Mouse (Mus musculus): Measurements from ENCODE around the gene Tceanc2.

The Tceanc2 gene

DNA sequence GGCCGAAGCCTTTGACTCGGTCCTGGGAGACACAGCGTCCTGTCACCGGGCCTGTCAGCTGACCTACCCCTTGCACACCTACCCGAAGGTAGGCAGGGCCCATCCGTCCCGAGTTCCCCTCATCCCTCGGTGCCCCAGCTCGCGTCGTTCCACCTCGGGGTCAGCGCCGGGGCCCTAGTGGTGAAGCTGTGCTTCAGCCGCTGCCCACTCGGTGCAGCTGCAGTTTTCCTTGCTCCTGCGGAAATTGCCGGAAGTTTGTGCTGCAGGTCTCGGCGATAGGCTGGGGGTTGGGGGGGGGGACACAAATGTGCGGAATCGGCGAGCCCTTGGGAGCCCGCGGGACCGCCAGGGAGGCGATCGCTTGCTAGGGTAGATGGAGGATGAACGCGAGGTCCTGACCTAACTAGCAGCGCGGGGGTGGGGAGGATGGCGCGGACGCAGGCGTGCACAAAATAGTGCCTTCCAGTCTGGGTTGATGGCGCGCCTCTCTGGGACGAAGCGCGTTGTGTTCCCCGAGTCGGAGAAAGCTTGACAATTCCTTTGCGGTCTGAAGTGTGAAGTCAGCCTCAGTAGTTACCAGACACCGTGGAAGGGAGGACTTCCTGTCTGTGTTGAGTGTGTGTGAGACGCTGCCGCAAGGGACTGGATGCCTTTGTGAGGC is at the start of gene Tceanc2:
Gene Tceanc2, minus strand, starts transcription at position 287 of the 661 bp plus-strand sequence.
- DNase-seq, result peak; percentile 72

DNA sequence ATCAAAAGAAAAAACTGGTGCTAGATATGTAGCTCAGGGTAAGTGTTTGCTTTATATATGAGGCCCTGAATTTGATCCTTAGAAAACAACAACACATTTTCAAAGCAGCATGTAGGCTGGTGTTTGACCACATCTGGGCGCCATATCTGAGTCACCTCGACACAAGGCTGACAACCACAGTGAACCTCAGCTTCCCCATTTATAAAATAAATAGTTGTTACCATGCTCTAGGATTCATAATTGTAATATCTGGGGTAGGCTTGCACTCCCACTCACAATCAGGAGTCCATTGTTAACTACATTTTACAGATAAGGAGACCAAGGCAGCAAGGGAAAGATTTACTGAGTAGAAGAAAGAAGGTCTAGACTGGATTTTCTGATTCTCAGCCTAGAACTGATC is 47.4 kb upstream of the Tceanc2 start:
- DNase-seq, result no peak

- no peak for DNase-seq
Observed at GRCm38 (mm10) chr4:107223225-107224204, 44.6 kb upstream of the Tceanc2 start.

- DNase-seq, result no peak
Observed at GRCm38 (mm10) chr4:107221524-107221923, 42.6 kb upstream of the Tceanc2 start.

- DNase-seq, result no peak
Observed at GRCm38 (mm10) chr4:107217574-107217973, 38.7 kb upstream of the Tceanc2 start.

GRCm38 (mm10) chr4:107213279-107214011 is 34.5 kb upstream of the Tceanc2 start:
- no peak for DNase-seq

GRCm38 (mm10) chr4:107211936-107212335 is 33.0 kb upstream of the Tceanc2 start:
- DNase-seq, result no peak

DNA sequence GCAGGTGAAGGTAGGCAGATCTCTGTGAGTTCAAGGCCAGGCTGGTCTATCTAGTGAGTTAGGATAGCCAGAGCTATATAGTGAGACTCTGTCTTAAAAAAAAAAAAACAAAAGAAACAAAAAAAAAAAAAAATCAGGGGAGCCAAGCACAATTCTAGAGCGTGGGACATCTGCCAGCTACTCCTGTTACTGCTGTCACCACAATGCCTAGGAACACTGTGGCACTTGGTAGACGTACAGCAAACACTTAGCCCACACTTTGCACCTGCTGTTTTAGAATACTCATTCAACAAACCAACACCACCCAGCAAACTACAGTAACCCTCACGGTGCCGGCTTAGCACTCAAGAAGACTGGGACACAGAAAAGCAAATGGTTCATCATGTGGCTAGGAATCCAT is 32.5 kb upstream of the Tceanc2 start:
- DNase-seq, result no peak

DNA sequence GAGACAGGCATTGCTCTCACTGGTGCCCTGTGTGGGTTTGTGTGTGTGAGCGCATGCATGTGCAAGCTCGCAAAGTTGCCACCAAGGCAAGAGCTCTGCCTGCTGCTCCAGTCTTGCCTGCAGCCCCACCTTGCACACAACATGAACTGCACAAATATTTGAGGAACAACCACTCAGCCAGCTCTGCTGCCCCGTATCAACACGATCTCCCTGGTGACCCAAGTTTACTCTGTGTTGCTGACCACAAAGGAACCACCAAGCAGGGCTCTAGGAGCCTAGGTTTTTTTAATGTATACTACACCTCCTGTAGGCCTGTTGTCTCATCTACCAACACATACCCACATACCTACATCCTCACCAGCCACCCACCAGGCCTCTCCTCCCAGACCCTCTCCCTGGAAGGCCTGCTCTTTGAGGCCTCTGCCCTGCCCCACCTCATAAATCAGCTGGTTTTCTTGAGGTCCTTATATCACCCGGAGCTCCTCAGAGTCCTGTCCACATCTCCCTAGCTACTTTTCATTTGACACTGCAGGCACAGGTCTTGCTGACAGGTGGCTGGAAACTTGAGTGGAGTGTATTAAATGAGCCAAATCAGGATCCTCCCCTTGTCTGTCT is 31.7 kb upstream of the Tceanc2 start:
- no peak for DNase-seq

DNA sequence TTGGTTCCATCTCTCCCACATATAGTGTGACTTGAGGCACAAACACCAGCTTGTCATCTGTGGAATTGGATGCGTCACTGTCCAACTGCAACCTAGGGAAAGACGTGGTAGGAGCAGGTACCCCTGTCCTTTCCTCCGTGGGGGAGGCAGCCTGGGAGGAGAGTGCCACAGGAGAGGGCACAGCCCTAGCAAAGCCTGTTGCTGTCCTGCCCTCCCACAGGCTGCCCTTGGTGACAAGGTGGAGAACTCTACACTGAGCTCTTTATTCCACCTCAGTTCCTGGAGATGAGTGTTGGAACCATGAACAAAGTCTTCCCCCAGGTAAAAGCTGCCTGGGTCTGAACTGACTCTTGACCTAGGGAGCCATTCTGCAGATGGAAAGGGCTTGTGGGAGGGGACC is 30.0 kb upstream of the Tceanc2 start, which contains the start of gene Ldlrad1:
Gene Ldlrad1, plus strand, starts transcription at position 301 of the 400 bp plus-strand sequence.
- DNase-seq, result no peak

GRCm38 (mm10) chr4:107207016-107207415 is 28.1 kb upstream of the Tceanc2 start:
- DNase-seq, result no peak

DNA sequence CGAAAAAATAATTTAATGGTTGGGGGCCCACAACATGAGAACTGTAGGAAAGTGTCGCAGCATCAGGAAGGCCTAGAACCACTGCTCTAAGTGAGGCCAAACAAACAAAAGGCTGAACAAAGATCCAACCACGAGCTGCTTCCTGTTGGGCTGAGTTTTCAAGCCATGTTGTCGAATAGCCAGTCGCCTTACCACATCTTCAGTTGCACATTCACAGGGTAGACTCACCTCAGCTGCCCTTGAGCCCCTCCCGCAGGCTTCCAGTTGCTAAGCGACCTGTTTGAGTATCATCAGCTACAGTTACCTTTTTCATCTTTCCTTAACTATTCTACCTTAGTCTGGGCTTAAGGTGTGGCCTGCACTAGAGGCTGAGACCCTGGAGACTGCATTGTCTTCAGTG is 24.1 kb upstream of the Tceanc2 start:
- no peak for DNase-seq

GRCm38 (mm10) chr4:107201779-107202178 is 22.9 kb upstream of the Tceanc2 start:
- peak; percentile 30 for DNase-seq

DNA sequence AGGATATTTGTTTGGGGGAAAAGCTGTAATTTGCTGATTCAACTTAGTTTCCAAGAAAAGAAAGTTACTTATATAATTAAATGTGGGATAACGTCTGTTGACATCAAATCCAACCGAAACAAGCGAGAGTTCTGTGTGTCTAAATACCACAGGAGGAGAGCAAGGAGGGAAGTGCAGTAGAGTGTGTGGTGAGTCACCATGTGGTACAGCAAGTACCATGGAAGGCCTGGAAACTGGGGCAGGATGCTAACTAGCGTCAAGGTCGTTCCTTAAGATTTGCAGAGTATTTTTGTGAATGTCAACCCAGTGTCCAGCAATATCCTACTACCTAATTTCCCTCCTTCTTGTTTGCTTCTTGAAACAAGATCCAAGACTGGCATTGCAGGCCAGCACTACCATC is 19.2 kb upstream of the Tceanc2 start:
- DNase-seq, result no peak

DNA sequence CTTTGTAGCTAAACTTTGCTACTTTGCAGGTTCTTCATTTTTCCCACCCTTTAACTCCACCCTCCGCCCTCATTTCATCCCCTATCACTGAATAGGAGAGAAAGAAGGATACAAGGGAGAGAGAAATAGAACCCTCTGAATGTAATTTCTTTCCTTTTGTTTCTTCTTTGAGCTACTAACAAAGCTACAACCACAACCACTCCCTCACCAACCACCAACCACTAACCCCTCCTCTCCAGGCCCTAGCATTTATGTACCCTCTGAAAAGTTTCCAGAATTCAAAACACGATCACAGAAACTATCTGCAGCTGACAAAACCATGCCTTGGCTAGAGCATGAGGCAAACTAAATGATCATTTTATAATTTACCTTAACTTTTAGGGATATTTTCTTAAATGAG is 17.5 kb upstream of the Tceanc2 start:
- no peak for DNase-seq

DNA sequence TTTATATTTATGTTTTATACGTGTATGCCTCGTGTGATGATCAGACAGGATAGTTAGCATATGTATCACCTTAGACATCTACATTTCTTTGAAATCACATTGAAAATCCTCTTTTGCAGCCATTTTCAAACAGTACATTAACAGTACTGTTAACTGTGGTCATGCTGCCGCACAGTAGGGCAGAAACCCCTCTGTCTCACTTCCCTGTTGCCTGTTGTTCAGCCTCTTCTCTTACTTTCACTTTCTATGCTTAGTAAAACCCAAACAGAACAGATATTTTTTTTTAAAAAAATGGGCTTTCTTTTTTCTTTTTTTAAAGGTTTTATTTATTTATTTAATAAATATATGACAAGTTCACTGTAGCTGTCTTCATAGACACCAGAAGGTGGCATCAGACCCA is 14.9 kb upstream of the Tceanc2 start:
- DNase-seq, result no peak

GRCm38 (mm10) chr4:107185703-107186102 is 6.8 kb upstream of the Tceanc2 start:
- DNase-seq, result no peak

- no peak for DNase-seq
Observed at GRCm38 (mm10) chr4:107183203-107183602, 4.3 kb upstream of the Tceanc2 start.

GRCm38 (mm10) chr4:107182796-107183195 is 3.9 kb upstream of the Tceanc2 start:
- no peak for DNase-seq

DNA sequence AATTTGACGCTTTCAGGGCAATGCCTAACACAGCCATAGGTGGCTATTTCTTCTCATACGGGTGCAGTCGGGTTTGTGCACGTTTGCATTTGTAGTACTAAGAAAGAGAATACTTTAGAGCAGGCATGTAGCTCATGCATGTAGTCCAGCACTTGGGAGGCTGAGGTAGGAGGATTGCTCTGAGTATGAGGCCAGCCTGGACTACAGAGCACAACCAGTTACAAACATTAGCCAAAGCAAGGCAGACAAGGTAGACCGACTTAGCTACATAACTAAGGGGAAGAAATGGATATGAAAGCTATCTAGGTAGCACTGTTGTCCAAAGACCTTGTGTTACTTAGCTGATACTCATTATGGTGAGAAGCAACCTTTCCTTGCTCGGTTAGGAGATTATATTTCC is 3.0 kb upstream of the Tceanc2 start:
- no peak for DNase-seq

- DNase-seq, result no peak
Observed at GRCm38 (mm10) chr4:107180746-107181145, 1.8 kb upstream of the Tceanc2 start.

GRCm38 (mm10) chr4:107179561-107179960 is 645 bp upstream of the Tceanc2 start:
- no peak for DNase-seq

Measured in thymus, postnatal 25 days (tissue).